Mouse (Mus musculus) small intestine, adult 2 months (tissue): ENCODE measurements around the gene Spats2l. TPM values are rescaled to one million over a fixed set of nuclear protein-coding genes. Genes with fewer than 3 reads are reported as not detected.

ENCODE experiments used
- H3K27ac ChIP-seq: fragments of 200-500 bp; 2 replicates; pipeline ENCODE4 v1.5.1; 2012; ENCODE audit warnings: low read depth, low read length, control low read depth, inconsistent platforms; ENCODE audit not compliant: insufficient read depth
- H3K27me3 ChIP-seq: fragments of 200-500 bp; 2 replicates; pipeline ENCODE4 v1.6.1; 2012; ENCODE audit warnings: mild to moderate bottlenecking, moderate library complexity, low read length, inconsistent platforms; ENCODE audit not compliant: control insufficient read depth, insufficient read depth
- H3K36me3 ChIP-seq: fragments of 200-500 bp; 2 replicates; pipeline ENCODE4 v1.6.1; 2012; ENCODE audit warnings: mild to moderate bottlenecking, low read length, control low read depth, inconsistent platforms; ENCODE audit not compliant: control insufficient read depth, insufficient read depth
- H3K4me1 ChIP-seq: fragments of 200-500 bp; 2 replicates; pipeline ENCODE4 v1.6.1; 2012; ENCODE audit warnings: low read length, inconsistent platforms, mixed read lengths; ENCODE audit not compliant: control insufficient read depth, insufficient read depth, insufficient read length
- H3K4me3 ChIP-seq: fragments of 200-500 bp; 2 replicates; pipeline ENCODE4 v1.5.1; 2012; ENCODE audit warnings: low read depth, mild to moderate bottlenecking, control low read depth, inconsistent platforms, low read length, moderate library complexity
- CTCF ChIP-seq: fragments of 200-500 bp; IDR thresholded peaks from 2 replicates; pipeline ENCODE4 v1.5.1; 2012; ENCODE audit warnings: low read depth, mild to moderate bottlenecking, control low read depth, inconsistent platforms, low read length, moderate library complexity, mixed read lengths; ENCODE audit not compliant: insufficient replicate concordance, insufficient read length; ENCODE audit errors: extremely low read depth
- POLR2A ChIP-seq: fragments of 200-500 bp; IDR thresholded peaks from 2 replicates; pipeline ENCODE4 v1.6.1; 2012; ENCODE audit warnings: low read depth, mild to moderate bottlenecking, control low read depth, inconsistent platforms, low read length, moderate library complexity
- WGBS: fragments of 180-500 bp; shearing (Covaris S2); methylation state at CpG from one replicate; pipeline ENCODE4 v1.1.7; 2018; 5-methylcytosine and 5-hydroxymethylcytosine counted together
- polyA plus RNA-seq: library from polyadenylated mRNA; depleted of rRNA; stranded (reverse); fragments of >200 nt; gene quantifications from 2 replicates; pipeline ENCODE4 v1.2.3, GENCODE M21; 2012

The Spats2l gene
- polyA plus RNA-seq, 1 experiment = 4.0 TPM

GRCm38 (mm10) chr1:57845054-57845722 is 71.2 kb downstream of the Spats2l start:
- Histone ChIP-seq H3K27ac (peak overlapping the region; percentile 80), H3K4me1 (peaks cover 9% of the 10 kb centered on the region; the same call in 1 of the 2 replicates), H3K27me3 (no peaks in the 10 kb centered on the region), H3K36me3 (no peaks in the 10 kb centered on the region), H3K4me3 (peak overlapping the region; percentile 43)
- no peak for TF ChIP-seq POLR2A
- TF ChIP-seq CTCF = no peak
- WGBS = 19% methylated on average over 9 of the region's 9 CpGs

- WGBS = 88% methylated on average over 15 of the region's 15 CpGs
- peaks cover 13% of the 10 kb centered on the region; the same call in 1 of the 2 replicates for H3K4me1 ChIP-seq
- TF ChIP-seq POLR2A (no peak), CTCF (no peak)
- H3K4me3 ChIP-seq = no peak overlapping the region; the same call in 1 of the 2 replicates
- no peak overlapping the region for H3K27ac ChIP-seq
- no peaks in the 10 kb centered on the region for H3K36me3 ChIP-seq
- no peaks in the 10 kb centered on the region for H3K27me3 ChIP-seq
These were observed 73.1 kb downstream of the Spats2l start for GRCm38 (mm10) chr1:57846856-57847698.

GRCm38 (mm10) chr1:57849087-57849486 is 75.1 kb downstream of the Spats2l start:
- TF ChIP-seq POLR2A (no peak), CTCF (no peak)
- no peak overlapping the region for H3K4me3 ChIP-seq
- WGBS = 82% methylated on average over 4 of the region's 4 CpGs

DNA sequence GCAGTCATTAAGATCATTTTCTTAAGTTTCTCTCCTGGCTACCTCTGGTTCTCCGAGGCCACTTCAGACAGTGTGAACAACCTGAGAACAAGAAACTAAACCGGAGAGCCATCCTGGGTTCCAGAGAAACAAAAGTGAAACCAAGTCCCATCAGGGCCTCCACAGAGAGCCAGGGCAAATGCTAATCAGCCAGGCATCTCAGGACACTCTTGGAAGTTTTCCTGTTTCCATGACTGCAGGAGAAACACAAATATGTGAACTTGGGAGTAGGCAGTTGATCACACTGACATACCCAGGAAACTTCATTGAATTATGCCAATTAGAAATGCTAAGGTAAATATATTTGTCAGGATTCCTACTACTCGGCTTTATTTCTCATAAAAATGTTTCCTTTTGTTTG is 76.0 kb downstream of the Spats2l start:
- H3K27ac ChIP-seq = peak overlapping the region; percentile 26; the same call in 1 of the 2 replicates
- peaks cover 18% of the 10 kb centered on the region; the same call in 1 of the 2 replicates for H3K4me1 ChIP-seq
- no peaks in the 10 kb centered on the region for H3K36me3 ChIP-seq
- no peak overlapping the region for H3K4me3 ChIP-seq
- TF ChIP-seq CTCF (no peak), POLR2A (no peak)
- no peaks in the 10 kb centered on the region for H3K27me3 ChIP-seq
- 11% methylated on average over 3 of the region's 3 CpGs for WGBS

More at GRCm38 (mm10) chr1:57849087-57849486, 75.1 kb downstream of the Spats2l start:
- Histone ChIP-seq H3K36me3 (no peaks in the 10 kb centered on the region), H3K27ac (no peak overlapping the region), H3K27me3 (no peaks in the 10 kb centered on the region), H3K4me1 (peaks cover 20% of the 10 kb centered on the region; the same call in 1 of the 2 replicates)

- no peaks in the 10 kb centered on the region for H3K27me3 ChIP-seq
- H3K4me3 ChIP-seq = no peak overlapping the region
- WGBS = 81% methylated on average over 6 of the region's 6 CpGs
- no peaks in the 10 kb centered on the region for H3K36me3 ChIP-seq
- peak overlapping the region; percentile 75 for H3K27ac ChIP-seq
- no peak for TF ChIP-seq CTCF
- no peak for TF ChIP-seq POLR2A
- peaks cover 13% of the 10 kb centered on the region; the same call in 1 of the 2 replicates for H3K4me1 ChIP-seq
These were observed 77.9 kb downstream of the Spats2l start for GRCm38 (mm10) chr1:57851871-57852270.

- Histone ChIP-seq H3K27ac (peak overlapping the region; percentile 75), H3K4me1 (peaks cover 11% of the 10 kb centered on the region; the same call in 1 of the 2 replicates), H3K4me3 (no peak overlapping the region), H3K27me3 (no peaks in the 10 kb centered on the region), H3K36me3 (no peaks in the 10 kb centered on the region)
- 30% methylated on average over 12 of the region's 12 CpGs for WGBS
- TF ChIP-seq POLR2A (no peak), CTCF (no peak)
These were observed 78.8 kb downstream of the Spats2l start for GRCm38 (mm10) chr1:57852562-57853271.

GRCm38 (mm10) chr1:57857799-57858198 is 83.8 kb downstream of the Spats2l start:
- WGBS = 87% methylated on average over 5 of the region's 5 CpGs
- no peak overlapping the region for H3K4me3 ChIP-seq
- no peak overlapping the region for H3K27ac ChIP-seq
- H3K36me3 ChIP-seq = no peaks in the 10 kb centered on the region
- TF ChIP-seq CTCF = no peak
- TF ChIP-seq POLR2A = no peak
- H3K4me1 ChIP-seq = peaks cover 2% of the 10 kb centered on the region; the same call in 1 of the 2 replicates
- no peaks in the 10 kb centered on the region for H3K27me3 ChIP-seq
